Mouse (Mus musculus) left cerebral cortex, adult 18-20 months (tissue): ENCODE results near the gene Gm10717. TPM values are rescaled to one million over a fixed set of nuclear protein-coding genes. Genes with fewer than 3 reads are reported as not detected.
A peak's percentile ranks its signal among the peaks of the same experiment; 100 is the strongest.
"Not testable (repeated sequence)": the region's sequence is repeated elsewhere in the genome, so short reads cannot be mapped to it uniquely, and the experiment has no call there.

Experiments
- DNase-seq, 2 experiments: peaks; one replicate each; pipeline ENCODE4 v3.0.0; 2021 to 2022; ENCODE audit warnings: low spot score in 2 of 2, mixed read lengths in 1 of 2
- long read RNA-seq, 2 experiments: library from polyadenylated mRNA; stranded (forward); transcript quantifications; one replicate each; pipeline ENCODE4 v2.0.0; 2021
- total RNA-seq, 2 experiments: library from RNA; stranded (reverse); gene quantifications; 2 replicates each; pipeline ENCODE4 v1.2.3; 2021

Gene Gm10717
- total RNA-seq, result not detected
- long read RNA-seq, experiment 1, result 0 reads
- long read RNA-seq, experiment 2, result 0 reads

- peak; percentile 31 to 45 for DNase-seq
These were observed at the start of gene Gm10717 for GRCm38 (mm10) chr9:3024912-3025467. Gm10717 (plus strand) TSS chr9:3025417.

DNA sequence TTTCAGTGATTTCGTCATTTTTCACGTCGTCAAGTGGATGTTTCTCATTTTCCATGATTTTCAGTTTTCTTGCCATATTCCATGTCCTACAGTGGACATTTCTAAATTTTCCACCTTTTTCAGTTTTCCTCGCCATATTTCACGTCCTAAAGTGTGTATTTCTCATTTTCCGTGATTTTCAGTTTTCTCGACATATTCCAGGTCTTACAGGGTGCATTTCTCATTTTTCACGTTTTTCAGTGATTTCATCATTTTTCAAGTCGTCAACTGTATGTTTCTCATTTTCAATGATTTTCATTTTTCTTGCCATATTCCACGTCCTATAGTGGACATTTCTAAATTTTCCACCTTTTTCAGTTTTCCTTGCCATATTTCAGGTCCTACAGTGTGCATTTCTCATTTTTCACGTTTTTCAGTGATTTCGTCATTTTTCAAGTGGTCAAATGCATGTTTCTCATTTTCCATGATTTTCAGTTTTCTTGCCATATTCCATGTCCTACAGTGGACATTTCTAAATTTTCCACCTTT, 24.7 kb upstream of the Gm10717 start, which contains the start of gene Gm10722:
TSS of gene Gm10722 (plus strand) at position 478 of the 528 bp plus-strand sequence.
- DNase-seq, result peak in 1 of 2 experiments; percentile 8

- DNase-seq, result peak; percentile 1 to 6
These were observed 24.2 kb upstream of the Gm10717 start for GRCm38 (mm10) chr9:3001006-3001405.

DNA sequence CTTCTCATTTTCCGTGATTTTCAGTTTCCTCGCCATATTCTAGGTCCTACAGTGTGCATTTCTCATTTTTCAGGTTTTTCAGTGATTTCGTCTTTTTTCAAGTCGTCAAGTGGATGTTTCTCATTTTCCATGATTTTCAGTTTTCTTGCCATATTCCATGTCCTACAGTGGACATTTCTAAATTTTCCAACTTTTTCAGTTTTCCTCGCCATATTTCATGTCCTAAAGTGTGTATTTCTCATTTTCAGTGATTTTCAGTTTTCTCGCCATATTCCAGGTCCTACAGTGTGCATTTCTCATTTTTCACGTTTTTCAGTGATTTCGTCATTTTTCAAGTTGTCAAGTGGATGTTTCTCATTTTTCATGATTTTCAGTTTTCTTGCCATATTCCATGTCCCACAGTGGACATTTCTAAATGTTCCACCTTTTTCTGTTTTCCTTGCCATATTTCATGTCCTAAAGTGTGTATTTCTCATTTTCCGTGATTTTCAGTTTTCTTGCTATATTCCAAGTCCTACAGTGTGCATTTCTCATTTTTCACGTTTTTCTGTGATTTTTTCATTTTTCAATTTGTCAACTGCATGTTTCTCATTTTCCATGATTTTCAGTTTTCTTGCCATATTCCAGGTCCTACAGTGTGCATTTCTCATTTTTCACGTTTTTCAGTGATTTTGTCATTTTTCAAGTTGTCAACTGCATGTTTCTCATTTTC, 23.1 kb upstream of the Gm10717 start:
- peak; percentile 100 for DNase-seq

- not testable (repeated sequence) for DNase-seq
These were observed 22.3 kb upstream of the Gm10717 start, which contains the start of gene Gm11168 for GRCm38 (mm10) chr9:3002794-3003396. Gm11168 (plus strand) TSS chr9:3003346.

GRCm38 (mm10) chr9:3006179-3006578, 19.0 kb upstream of the Gm10717 start:
- DNase-seq, result not testable (repeated sequence)

- DNase-seq, result peak; percentile 80 to 95
These were observed 18.6 kb upstream of the Gm10717 start for GRCm38 (mm10) chr9:3006636-3007035.

- not testable (repeated sequence) for DNase-seq
These were observed 17.9 kb upstream of the Gm10717 start for GRCm38 (mm10) chr9:3007272-3007671.

GRCm38 (mm10) chr9:3009331-3009730, 15.9 kb upstream of the Gm10717 start:
- not testable (repeated sequence) for DNase-seq

DNA sequence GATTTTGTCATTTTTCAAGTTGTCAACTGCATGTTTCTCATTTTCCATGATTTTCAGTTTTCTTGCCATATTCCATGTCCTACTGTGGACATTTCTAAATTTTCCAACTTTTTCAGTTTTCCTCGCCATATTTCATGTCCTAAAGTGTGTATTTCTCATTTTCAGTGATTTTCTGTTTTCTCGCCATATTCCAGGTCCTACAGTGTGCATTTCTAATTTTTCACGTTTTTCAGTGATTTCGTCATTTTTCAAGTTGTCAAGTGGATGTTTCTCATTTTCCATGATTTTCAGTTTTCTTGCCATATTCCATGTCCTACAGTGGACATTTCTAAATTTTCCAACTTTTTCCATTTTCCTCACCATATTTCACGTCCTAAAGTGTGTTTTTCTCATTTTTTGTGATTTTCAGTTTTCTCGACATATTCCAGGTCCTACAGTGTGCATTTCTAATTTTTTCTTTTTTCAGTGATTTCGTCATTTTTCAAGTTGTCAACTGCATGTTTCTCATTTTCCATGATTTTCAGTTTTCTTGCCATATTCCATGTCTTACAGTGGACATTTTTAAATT, 13.1 kb upstream of the Gm10717 start:
- not testable (repeated sequence) for DNase-seq

DNA sequence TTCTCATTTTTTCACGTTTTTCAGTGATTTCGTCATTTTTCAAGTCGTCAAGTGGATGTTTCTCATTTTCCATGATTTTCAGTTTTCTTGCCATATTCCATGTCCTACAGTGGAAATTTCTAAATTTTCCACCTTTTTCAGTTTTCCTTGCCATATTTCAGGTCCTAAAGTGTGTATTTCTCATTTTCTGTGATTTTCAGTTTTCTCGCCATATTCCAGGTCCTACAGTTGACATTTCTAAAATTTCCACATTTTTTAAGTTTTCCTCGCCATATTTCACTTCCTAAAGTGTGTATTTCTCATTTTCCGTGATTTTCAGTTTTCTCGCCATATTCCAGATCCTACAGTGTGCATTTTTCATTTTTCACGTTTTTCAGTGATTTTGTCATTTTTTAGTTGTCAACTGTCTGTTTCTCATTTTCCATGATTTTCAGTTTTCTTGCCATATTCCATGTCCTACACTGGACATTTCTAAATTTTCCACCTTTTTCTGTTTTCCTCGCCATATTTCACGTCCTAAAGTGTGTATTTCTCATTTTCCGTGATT, 12.4 kb upstream of the Gm10717 start, which contains the start of gene Gm10721:
TSS of gene Gm10721 (plus strand) at position 408 of the 547 bp plus-strand sequence.
- DNase-seq, result not testable (repeated sequence)

DNA sequence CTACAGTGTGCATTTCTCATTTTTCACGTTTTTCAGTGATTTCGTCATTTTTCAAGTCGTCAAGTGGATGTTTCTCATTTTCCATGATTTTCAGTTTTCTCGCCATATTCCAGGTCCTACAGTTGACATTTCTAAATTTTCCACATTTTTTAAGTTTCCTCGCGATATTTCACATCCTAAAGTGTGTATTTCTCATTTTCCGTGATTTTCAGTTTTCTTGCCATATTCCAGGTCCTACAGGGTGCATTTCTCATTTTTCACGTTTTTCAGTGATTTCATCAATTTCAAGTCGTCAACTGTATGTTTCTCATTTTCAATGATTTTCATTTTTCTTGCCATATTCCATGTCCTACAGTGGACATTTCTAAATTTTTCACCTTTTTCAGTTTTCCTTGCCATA, 9.9 kb upstream of the Gm10717 start, which contains the start of gene Gm10720:
TSS of gene Gm10720 (plus strand) at position 301 of the 400 bp plus-strand sequence.
- not testable (repeated sequence) for DNase-seq

GRCm38 (mm10) chr9:3015896-3016295, 9.3 kb upstream of the Gm10717 start:
- DNase-seq, result not testable (repeated sequence)

GRCm38 (mm10) chr9:3017108-3017507, 8.1 kb upstream of the Gm10717 start, which contains the start of gene Gm10719:
Gm10719 (plus strand) TSS chr9:3017408.
- not testable (repeated sequence) for DNase-seq

DNA sequence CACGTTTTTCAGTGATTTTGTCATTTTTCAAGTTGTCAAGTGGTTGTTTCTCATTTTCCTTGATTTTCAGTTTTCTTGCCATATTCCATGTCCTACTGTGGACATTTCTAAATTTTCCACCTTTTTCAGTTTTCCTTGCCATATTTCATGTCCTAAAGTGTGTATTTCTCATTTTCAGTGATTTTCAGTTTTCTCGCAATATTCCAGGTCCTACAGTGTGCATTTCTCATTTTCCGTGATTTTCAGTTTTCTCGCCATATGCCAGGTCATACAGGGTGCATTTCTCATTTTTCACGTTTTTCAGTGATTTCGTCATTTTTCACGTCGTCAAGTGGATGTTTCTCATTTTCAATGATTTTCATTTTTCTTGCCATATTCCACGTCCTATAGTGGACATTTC, 6.3 kb upstream of the Gm10717 start:
- peak; percentile 1 to 80 for DNase-seq

GRCm38 (mm10) chr9:3019835-3020727, 5.1 kb upstream of the Gm10717 start:
- DNase-seq, result peak; percentile 39 to 71

DNA sequence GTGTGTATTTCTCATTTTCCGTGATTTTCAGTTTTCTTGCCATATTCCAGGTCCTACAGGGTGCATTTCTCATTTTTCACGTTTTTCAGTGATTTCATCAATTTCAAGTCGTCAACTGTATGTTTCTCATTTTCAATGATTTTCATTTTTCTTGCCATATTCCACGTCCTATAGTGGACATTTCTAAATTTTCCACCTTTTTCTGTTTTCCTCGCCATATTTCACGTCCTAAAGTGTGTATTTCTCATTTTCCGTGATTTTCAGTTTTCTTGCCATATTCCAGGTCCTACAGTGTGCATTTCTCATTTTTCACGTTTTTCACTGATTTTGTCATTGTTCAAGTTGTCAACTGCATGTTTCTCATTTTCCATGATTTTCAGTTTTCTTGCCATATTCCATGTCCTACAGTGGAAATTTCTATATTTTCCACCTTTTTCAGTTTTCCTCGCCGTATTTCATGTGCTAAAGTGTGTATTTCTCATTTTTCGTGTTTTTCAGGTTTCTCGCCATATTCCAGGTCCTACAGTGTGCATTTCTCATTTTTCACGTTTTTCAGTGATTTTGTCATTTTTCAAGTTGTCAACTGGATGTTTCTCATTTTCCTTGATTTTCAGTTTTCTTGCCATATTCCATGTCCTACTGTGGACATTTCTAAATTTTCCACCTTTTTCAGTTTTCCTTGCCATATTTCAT, 2.8 kb upstream of the Gm10717 start:
- peak; percentile 63 to 69 for DNase-seq

- DNase-seq, result peak in 1 of 2 experiments; percentile 2
These were observed 1.8 kb upstream of the Gm10717 start, which contains the start of gene Gm10718 for GRCm38 (mm10) chr9:3023312-3023984. Gm10718 (plus strand) TSS chr9:3023547.
